Mouse (Mus musculus) heart, embryonic 15.5 days (tissue): ENCODE data around the gene Irs2. TPM values are rescaled to one million over a fixed set of nuclear protein-coding genes. Genes with fewer than 3 reads are reported as not detected.

ENCODE experiments used
- ATAC-seq: fragments of 200-750 bp; cut with Nextera tagmentation; replicated peaks from 2 replicates; pipeline ENCODE4 v1.8.0; 2017; ENCODE audit warnings: low read depth, moderate TSS enrichment; ENCODE audit not compliant: insufficient number of reproducible peaks, insufficient read depth, low FRiP score
- H3K27ac ChIP-seq: fragments of 300-500 bp; sonication (generic); 2 replicates; pipeline ENCODE4 v1.5.1; 2015; ENCODE audit warnings: mild to moderate bottlenecking, inconsistent platforms
- H3K27me3 ChIP-seq: fragments of 300-500 bp; sonication (generic); 2 replicates; pipeline ENCODE4 v1.6.1; 2015; ENCODE audit warnings: inconsistent platforms
- H3K36me3 ChIP-seq: fragments of 300-500 bp; sonication (generic); 2 replicates; pipeline ENCODE4 v1.6.1; 2015; ENCODE audit warnings: mild to moderate bottlenecking, inconsistent platforms
- H3K4me1 ChIP-seq: fragments of 300-500 bp; sonication (generic); replicated peaks from 2 replicates; pipeline ENCODE4 v1.6.1; 2015; ENCODE audit warnings: inconsistent platforms
- H3K4me2 ChIP-seq: fragments of 300-500 bp; sonication (generic); 2 replicates; pipeline ENCODE4 v1.6.1; 2015; ENCODE audit warnings: inconsistent platforms, mild to moderate bottlenecking, moderate library complexity
- H3K4me3 ChIP-seq: fragments of 300-500 bp; sonication (generic); 2 replicates; pipeline ENCODE4 v1.5.1; 2015; ENCODE audit warnings: mild to moderate bottlenecking, inconsistent platforms
- H3K9ac ChIP-seq: fragments of 300-500 bp; sonication (generic); 2 replicates; pipeline ENCODE4 v1.6.1; 2015; ENCODE audit warnings: mild to moderate bottlenecking, inconsistent platforms
- H3K9me3 ChIP-seq: fragments of 300-500 bp; sonication (generic); replicated peaks from 2 replicates; pipeline ENCODE4 v1.6.1; 2016; ENCODE audit warnings: inconsistent platforms
- WGBS: fragments of 180-500 bp; shearing (Covaris S2); methylation state at CpG from one replicate; pipeline ENCODE4 v1.1.7; 2015; ENCODE audit warnings: mixed read lengths; 5-methylcytosine and 5-hydroxymethylcytosine counted together
- polyA plus RNA-seq: library from polyadenylated mRNA; unstranded; fragments of >200 nt; fragmentation: Nextera tagmentation; extraction: Ambion mirVana; gene quantifications from 2 replicates; pipeline ENCODE4 v1.2.1, GENCODE M21; 2015

Gene Irs2
- polyA plus RNA-seq, 1 experiment from 2014 or later = 3.4 TPM

GRCm38 (mm10) chr8:11038367-11038766 is 30.1 kb upstream of the Irs2 start:
- Histone ChIP-seq H3K9me3 (no peaks in the 10 kb centered on the region), H3K27me3 (0 out of 2 replicates have a peak, but pooled peaks cover 2% of the 10 kb centered on the region), H3K36me3 (no peaks in the 10 kb centered on the region), H3K4me3 (no peak overlapping the region), H3K4me1 (peaks cover 7% of the 10 kb centered on the region; the same call in 1 of the 2 replicates), H3K4me2 (no peak overlapping the region), H3K27ac (no peak overlapping the region), H3K9ac (no peak overlapping the region)
- WGBS = 75% methylated on average over 5 of the region's 5 CpGs
- ATAC-seq = no peak

GRCm38 (mm10) chr8:11036790-11037189 is 28.5 kb upstream of the Irs2 start:
- 84% methylated on average over 3 of the region's 3 CpGs for WGBS
- H3K9ac ChIP-seq = no peak overlapping the region
- no peaks in the 10 kb centered on the region for H3K36me3 ChIP-seq
- H3K27ac ChIP-seq = no peak overlapping the region
- no peak overlapping the region for H3K4me2 ChIP-seq
- H3K9me3 ChIP-seq = no peaks in the 10 kb centered on the region
- H3K27me3 ChIP-seq = 0 out of 2 replicates have a peak, but pooled peaks cover 2% of the 10 kb centered on the region
- no peak overlapping the region for H3K4me3 ChIP-seq
- ATAC-seq = no peak
- H3K4me1 ChIP-seq = 0 out of 2 replicates have a peak, but pooled peaks cover 2% of the 10 kb centered on the region

DNA sequence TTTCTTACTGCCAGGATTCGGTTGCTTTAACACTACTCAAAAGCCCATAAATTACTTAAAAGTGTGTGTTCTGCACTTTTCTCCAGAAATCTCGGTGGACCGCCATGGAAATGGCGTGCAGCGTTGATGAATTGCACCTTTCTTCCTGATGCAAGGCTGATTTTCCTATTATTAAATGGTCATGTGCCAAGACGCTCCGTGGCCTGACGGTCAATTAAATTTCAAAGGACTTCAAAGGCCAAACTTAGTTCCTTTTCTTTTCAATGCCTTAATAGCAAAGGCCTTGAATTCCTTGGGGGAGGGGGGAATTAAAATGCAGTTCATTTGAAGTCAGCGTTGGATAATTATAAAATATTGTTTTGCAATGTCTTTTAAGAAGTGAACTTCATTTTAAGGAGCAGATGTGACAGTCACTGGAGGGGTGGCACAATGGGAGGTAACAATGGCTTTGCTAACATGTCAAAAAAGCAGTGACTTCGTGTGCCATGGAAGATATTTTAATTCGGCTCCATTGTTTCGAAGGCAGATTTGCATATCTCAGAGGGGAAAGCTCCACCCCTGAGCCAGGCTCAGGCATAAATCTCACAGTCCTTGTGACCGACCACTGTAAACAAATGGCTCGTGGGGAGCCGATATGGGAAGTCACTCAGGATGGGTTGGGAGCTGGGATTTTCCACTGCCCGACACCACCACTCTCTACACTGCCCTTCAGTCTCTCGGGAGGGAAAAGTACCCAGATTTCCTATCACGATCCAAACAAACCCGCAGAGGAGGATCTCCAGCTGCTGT is 27.6 kb upstream of the Irs2 start:
- H3K4me3 ChIP-seq = no peak overlapping the region
- H3K4me1 ChIP-seq = 0 out of 2 replicates have a peak, but pooled peaks cover 2% of the 10 kb centered on the region
- H3K4me2 ChIP-seq = peak overlapping the region; percentile 39
- H3K27me3 ChIP-seq = 0 out of 2 replicates have a peak, but pooled peaks cover 2% of the 10 kb centered on the region
- 40% methylated on average over 19 of the region's 19 CpGs for WGBS
- no peaks in the 10 kb centered on the region for H3K36me3 ChIP-seq
- no peak overlapping the region for H3K9ac ChIP-seq
- no peak overlapping the region for H3K27ac ChIP-seq
- no peaks in the 10 kb centered on the region for H3K9me3 ChIP-seq
- ATAC-seq = no peak

DNA sequence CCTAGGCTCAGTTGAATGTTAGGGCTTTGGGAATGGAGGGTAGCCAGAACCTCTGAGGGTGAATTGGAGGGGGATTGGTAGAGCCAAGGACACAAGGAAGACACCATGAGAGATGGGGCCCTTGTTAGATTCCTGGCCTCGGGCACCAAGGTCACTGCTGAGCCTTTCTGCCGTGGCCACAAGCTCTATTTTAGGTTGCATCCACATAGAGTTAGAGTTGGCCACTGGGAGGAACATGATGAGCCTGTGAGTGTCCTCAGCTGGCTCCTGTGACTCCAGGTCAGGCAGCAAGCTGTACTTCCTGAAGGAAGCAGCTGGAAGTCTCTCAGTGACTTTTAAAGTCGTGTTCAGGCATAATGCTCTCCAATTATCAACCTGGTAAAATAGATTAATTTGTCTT is 16.6 kb upstream of the Irs2 start:
- H3K27me3 ChIP-seq = no peaks in the 10 kb centered on the region
- no peak overlapping the region for H3K4me3 ChIP-seq
- no peak overlapping the region for H3K9ac ChIP-seq
- no peaks in the 10 kb centered on the region for H3K9me3 ChIP-seq
- H3K4me1 ChIP-seq = no peaks in the 10 kb centered on the region
- WGBS = 41% methylated on average over 3 of the region's 3 CpGs
- no peak overlapping the region for H3K27ac ChIP-seq
- H3K4me2 ChIP-seq = no peak overlapping the region
- no peaks in the 10 kb centered on the region for H3K36me3 ChIP-seq
- no peak for ATAC-seq

DNA sequence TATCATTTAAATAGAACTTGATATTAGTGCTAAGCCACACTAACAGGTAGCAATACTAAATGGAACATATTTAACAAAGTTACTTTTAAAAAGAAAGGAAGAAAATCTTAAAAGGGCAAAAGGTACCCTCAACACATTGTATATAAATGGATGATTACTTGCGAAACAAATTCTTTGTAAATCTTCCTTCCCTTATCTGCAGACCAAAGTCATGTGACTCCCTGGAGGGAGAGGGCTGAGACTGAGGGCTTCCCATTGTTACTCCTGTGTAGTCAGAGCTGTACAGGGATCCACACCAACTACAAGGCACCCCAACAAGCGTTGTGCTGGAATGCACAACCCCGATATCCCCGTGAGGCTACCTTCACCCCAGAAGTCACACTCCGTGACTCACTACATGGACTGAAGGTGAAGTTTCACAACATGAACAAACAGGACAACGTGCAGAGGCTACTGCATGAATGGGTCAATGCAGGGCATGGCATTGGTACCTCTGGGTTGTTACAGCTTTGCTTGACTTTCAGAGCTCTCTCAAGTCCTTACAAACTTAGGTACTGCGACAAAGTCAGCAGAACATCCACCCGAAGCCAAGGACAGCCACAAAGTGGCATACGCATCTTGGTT is 12.8 kb upstream of the Irs2 start:
- Histone ChIP-seq H3K36me3 (no peaks in the 10 kb centered on the region), H3K9me3 (no peaks in the 10 kb centered on the region), H3K27me3 (no peaks in the 10 kb centered on the region), H3K27ac (no peak overlapping the region), H3K4me3 (no peak overlapping the region), H3K4me2 (no peak overlapping the region), H3K9ac (no peak overlapping the region), H3K4me1 (no peaks in the 10 kb centered on the region)
- ATAC-seq = no peak
- 83% methylated on average over 9 of the region's 9 CpGs for WGBS

DNA sequence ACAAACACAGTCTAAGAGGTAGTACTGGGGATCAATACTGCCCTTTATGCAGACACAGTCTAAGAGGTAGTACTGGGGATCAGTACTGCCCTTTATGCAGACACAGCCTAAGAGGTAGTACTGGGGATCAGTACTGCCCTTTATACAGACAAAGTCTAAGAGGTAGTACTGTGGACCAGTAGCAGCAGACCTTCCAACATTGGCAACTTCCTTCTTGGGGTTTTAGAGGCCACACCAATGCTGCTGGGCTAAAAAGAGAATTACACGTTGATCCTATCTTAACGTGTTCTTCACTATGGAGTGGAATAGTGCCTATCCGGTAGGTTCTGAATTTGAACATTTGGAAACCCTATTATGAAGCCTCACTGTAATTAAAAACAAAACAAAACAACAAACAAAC is 7.4 kb upstream of the Irs2 start:
- Histone ChIP-seq H3K9ac (no peak overlapping the region), H3K27me3 (no peaks in the 10 kb centered on the region; the same call in 1 of the 2 replicates), H3K36me3 (no peaks in the 10 kb centered on the region), H3K4me1 (peaks cover 14% of the 10 kb centered on the region), H3K4me2 (no peak overlapping the region), H3K27ac (no peak overlapping the region), H3K4me3 (no peak overlapping the region), H3K9me3 (no peaks in the 10 kb centered on the region)
- 74% methylated on average over 3 of the region's 3 CpGs for WGBS
- ATAC-seq = no peak

GRCm38 (mm10) chr8:11013258-11013657 is 5.0 kb upstream of the Irs2 start:
- Histone ChIP-seq H3K36me3 (no peaks in the 10 kb centered on the region), H3K27me3 (no peaks in the 10 kb centered on the region; the same call in 1 of the 2 replicates), H3K4me2 (no peak overlapping the region; the same call in 1 of the 2 replicates), H3K9me3 (no peaks in the 10 kb centered on the region), H3K4me1 (peaks cover 18% of the 10 kb centered on the region), H3K9ac (no peak overlapping the region), H3K27ac (peak overlapping the region; percentile 63), H3K4me3 (no peak overlapping the region)
- WGBS = under 1% methylated on average over 6 of the region's 6 CpGs
- no peak for ATAC-seq

DNA sequence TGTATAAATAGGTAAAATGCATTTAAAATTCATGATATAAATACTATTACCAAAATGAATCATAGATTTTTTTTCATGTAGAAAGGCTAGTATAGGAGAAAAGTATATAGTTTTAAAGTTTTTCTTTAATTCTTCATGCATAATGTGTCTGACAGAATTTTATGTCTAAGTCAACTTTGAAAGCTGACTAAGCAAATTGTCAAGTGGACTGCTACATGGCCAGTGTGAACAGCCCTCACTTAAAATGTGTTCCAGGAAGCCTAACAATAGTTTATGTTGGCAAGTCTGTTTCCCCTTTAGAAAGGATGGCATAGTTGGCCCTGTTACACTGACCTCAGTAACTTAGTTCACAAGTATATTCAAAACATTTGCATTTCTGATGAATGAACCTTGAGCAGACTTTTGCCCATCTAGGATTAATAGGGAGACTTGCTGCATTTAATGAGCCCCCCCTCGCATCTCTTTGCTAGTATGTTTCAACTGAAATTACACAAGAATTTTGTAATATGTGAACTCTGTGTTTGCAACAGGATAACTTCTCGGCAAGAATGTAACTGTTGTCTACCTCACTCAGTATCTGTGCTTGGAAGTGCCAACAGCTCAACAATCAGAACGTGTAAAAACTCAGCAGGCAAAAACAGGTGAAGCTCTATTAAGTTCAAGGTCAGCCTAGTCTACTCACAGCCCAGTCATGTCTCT is 3.7 kb upstream of the Irs2 start:
- Histone ChIP-seq H3K27ac (peak overlapping the region; percentile 17; the same call in 1 of the 2 replicates), H3K4me2 (no peak overlapping the region), H3K4me3 (no peak overlapping the region), H3K9ac (no peak overlapping the region), H3K36me3 (no peaks in the 10 kb centered on the region), H3K4me1 (peaks cover 18% of the 10 kb centered on the region), H3K9me3 (no peaks in the 10 kb centered on the region), H3K27me3 (no peaks in the 10 kb centered on the region; the same call in 1 of the 2 replicates)
- ATAC-seq = no peak
- 50% methylated on average over 3 of the region's 3 CpGs for WGBS

- H3K27ac ChIP-seq = peak overlapping the region; percentile 99
- no peaks in the 10 kb centered on the region; the same call in 1 of the 2 replicates for H3K27me3 ChIP-seq
- H3K4me3 ChIP-seq = no peak overlapping the region
- peaks cover 27% of the 10 kb centered on the region for H3K4me1 ChIP-seq
- H3K36me3 ChIP-seq = no peaks in the 10 kb centered on the region
- ATAC-seq = no peak
- 14% methylated on average over 11 of the region's 11 CpGs for WGBS
- H3K9ac ChIP-seq = no peak overlapping the region
- H3K4me2 ChIP-seq = peak overlapping the region; percentile 9
- H3K9me3 ChIP-seq = no peaks in the 10 kb centered on the region
Measured at GRCm38 (mm10) chr8:11010913-11011605, 2.8 kb upstream of the Irs2 start.

DNA sequence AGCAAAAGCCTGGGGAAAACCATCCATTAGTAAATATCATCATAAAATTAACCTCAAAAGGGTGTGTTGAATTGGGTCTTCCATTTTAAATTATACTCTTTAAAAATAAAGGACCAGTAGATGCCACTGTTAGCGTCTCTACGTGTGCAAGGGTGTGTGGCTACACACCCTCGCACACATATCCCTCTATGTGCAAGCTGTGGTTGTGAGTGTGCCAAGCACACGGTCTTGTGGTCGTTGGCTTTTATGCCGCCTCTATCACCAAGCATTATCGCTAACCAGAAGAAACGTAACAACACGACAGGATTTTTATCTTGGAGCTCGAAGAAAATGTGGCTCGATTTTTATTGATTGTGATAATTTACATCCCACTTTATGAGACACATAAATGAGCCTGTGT is 2.1 kb upstream of the Irs2 start:
- no peak overlapping the region for H3K9ac ChIP-seq
- no peaks in the 10 kb centered on the region for H3K9me3 ChIP-seq
- H3K4me1 ChIP-seq = peaks cover 33% of the 10 kb centered on the region
- H3K27ac ChIP-seq = peak overlapping the region; percentile 99
- H3K4me2 ChIP-seq = peak overlapping the region; percentile 90; the same call in 1 of the 2 replicates
- WGBS = 52% methylated on average over 11 of the region's 11 CpGs
- no peak for ATAC-seq
- H3K36me3 ChIP-seq = no peaks in the 10 kb centered on the region
- no peak overlapping the region for H3K4me3 ChIP-seq
- no peaks in the 10 kb centered on the region; the same call in 1 of the 2 replicates for H3K27me3 ChIP-seq
